Mouse (Mus musculus): ENCODE measurements around the gene Cct4.

DNA sequence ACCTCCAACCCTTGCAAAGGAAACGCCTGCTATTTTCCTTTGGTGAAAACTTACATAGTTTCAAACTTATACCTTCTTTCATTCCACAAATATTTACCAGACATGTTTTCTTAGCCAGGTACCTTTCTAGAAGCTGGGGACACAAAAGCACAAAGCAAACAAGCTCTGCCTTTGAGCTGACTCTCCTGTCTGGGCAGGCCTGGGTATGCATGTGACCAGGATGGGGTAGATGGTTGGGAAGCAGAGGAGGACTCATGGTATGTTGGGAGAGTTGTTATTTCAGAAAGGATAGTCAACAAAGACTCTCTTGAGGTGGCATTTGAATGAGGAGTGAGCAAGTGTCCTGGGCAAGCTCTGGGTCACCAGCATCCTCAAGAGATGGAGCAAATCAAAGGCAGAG, 22.8 kb downstream of the Cct4 start:
- TF ChIP-seq CTCF (IDR thresholded peaks at IDR 0.05; ENCODE audit: borderline replicate concordance, control insufficient read depth, extremely low read depth, insufficient read depth, low read length, poor library complexity) (no peak), POLR2A (IDR thresholded peaks at IDR 0.05; ENCODE audit: control insufficient read depth, extremely low read depth, insufficient read depth, low read length, poor library complexity) (no peak)
